Mouse (Mus musculus): ENCODE measurements around the gene Lmod1.

Lmod1 gene

DNA sequence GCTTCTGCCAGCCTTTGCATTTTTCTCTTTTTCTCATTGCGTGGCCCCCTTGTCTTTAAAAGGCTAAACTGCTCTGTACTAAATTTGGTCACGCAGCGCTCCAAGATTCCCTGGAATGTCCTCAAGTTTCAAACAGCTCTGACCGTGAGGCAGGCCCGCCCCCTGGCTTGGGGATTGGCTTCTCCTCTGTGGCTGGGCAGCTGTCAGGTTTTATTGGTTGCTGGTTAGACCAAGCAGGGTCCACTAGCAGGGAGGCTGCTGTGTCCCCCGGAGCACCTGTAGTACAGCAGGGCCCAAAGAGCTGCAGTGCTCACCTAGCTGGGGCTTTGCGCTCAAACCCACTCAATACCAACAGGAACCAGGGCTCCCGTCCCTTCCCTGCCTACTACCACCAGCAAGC, at the start of gene Lmod1:
Gene Lmod1 (plus strand): TSS at position 237 of the 400 bp plus-strand sequence.
- peak; percentile 86 for DNase-seq

DNA sequence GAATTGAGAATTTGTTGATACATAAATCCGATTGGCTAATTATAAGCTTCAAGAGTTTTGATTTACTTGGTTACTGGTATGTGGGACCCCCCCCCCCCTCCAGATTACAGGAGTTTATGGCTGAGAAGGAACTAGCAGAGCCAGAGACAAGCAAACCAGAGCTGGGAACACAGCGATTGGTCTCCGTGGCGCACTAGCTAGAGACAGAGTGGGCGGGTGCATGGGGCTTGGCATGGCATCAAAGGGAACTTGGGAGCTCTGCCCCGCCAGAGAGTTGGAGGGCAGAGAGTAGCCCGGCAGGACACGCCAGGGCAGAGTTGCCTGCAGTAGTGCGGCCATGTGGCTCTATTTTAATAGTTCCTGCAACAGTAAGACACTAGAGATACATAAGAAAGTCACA, 44.0 kb upstream of the Lmod1 start:
- no peak for DNase-seq

DNA sequence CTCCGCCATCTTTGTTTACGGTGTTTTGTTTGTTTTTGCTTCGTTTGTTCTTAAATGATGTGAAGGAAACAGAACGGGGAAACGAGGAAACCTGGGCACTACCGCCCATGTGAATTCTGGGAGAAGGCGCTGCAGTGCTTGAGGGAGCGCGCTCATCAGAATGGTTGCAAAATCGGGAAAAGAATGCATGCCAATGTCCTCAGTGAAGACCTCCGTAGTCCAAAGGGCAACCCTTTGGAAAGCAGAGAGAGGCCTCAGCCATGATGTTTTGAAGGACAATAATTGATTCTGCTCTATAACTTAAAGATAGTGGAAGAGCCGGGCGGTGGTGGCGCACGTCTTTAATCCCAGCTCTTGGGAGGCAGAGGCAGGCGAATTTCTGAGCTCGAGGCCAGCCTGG, 42.8 kb upstream of the Lmod1 start:
- DNase-seq: no peak

DNA sequence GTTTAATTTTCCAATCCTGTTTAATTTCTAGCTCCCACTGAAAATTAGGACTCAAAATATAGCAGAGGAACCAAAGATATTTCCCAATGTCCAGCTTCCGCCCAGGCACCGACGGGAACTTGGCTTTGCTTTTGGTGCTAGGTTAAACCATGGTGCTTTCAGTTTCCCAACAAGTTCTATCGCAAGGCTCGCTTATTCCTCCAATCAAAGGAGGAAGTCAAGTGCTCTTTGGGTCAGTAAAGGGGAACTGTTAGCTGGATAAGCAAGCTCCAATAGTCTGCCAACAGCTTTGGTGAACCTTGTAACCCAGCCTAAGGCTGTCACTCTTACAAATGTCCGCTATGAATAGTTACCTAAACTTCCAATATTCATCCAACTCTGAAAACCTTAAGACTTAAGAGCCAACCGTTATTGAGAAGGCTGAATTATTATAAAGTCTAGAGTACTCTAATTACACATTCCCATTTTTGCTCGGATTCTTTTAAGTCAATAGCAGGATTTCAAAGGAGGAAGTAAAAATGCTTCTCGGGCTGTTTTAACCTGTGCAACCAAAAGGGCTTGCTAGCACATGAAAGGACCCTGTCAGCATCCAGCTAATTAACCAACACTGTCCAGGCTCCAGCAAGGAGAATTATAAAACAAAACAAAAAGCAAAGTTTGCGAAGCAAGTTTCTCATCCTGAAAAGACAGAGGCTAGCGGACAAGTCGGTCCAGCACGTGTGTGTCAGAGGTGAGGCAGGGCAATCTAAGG, 41.9 kb upstream of the Lmod1 start:
- DNase-seq: peak; percentile 11

DNA sequence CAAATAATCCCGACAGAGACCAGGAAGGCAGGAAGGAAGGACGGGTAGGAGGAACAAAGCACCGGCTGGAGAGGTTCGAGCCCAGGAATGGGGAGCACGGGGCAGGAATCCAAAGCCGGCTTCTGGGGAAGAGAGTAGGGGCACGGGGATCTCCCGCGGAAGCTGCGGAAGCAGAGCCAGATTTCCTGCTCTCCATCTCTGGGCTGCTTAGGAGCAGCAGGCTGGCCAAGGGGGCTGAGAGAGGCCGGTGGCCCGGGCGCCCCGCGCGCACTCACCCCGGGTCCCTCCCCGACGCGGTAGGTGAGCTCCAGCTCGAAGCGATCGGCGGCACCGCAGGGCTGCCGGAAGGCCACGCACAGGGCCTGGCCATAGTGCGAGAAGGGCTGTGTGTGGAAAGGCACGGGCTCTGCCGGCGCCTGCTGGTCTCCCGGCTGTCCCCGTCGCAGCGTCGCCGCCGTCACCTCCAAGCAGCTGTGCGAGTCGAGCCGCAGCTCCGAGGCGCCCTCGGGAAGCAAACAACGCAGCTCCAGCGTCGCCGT, 41.3 kb upstream of the Lmod1 start:
- no peak for DNase-seq

DNA sequence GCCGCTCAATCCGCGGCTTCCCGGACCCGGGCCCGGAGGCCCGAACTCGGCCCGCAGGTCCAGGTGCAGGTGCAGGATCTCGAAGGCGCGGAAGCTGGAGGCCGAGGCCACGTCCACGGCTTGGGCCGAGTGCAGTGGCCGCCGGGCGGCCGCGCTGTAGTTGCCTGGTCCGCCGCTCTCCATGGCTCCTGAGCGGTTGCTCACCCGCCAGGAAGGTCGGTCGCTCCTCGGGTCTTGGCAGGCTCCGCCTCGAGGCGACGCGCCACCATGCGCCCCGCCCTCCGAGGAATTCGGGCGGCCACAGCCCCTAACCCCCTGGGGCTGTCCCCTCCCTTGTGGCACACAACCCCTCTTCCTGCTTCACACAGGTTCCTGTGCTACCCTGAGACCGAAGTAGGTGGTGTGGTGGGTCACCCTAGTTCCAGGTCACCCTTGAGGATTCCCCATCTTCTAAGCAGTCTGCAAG, 40.7 kb upstream of the Lmod1 start, which contains the start of gene Rnpep:
Gene Rnpep (minus strand): TSS at position 259 of the 466 bp plus-strand sequence.
- DNase-seq: peak; percentile 90

DNA sequence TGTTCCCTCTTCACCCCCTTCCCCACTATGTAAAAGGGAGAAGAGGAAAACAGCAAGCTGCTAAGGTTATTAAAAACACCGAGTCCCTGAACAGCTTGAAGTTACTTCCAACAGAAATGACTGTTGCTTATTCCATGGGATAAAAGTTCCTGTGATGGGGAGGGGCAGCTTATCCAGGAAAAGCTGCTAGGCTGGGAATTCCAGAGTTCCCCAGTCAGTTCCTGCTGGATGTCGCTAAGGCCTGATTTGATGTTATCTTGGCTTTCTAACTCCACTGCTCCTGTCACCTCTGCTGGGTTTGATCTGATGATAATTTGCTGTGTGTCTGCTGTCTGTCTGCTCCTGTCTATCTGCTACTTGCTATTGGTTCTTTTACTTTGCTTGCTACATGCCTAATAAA, 38.3 kb upstream of the Lmod1 start:
- no peak for DNase-seq

DNA sequence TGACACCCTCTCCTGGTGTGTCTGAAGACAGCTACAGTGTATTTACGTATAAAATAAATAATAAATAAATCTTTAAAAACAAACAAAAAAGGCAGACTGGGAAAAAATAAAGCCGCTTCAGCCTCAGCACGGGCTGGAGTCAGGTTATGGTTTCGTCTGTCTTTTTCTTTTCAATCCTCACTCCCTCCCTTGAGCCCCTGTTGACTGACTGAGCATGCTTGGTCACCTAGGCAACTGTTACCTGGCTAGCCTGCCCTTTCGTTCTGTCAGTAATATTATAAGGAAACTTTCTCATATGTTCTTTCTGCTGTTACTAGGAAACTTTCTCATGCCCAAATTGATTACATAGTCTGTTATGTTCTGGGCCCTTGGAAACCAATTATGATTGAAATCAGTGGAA, 33.7 kb upstream of the Lmod1 start:
- no peak for DNase-seq

DNA sequence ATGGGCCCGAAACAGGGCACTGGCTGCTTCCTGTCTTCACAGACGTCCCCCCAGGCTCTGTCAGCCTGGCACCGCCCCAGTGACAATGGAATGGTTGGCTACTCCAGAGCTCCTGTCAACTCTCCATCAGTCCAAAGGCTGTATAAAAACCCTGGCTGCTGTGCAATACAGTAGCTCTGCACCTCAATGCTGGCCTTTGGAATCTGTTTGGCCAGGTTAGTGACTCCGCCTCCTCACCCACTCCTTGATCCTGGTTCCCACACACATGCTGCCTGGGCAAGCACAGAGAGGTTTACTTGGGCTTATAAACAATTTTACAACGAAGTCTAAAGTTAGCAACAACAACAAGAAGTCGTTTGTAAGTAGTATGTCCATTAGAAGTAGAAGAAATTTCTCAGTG, 13.3 kb upstream of the Lmod1 start:
- DNase-seq: no peak

DNA sequence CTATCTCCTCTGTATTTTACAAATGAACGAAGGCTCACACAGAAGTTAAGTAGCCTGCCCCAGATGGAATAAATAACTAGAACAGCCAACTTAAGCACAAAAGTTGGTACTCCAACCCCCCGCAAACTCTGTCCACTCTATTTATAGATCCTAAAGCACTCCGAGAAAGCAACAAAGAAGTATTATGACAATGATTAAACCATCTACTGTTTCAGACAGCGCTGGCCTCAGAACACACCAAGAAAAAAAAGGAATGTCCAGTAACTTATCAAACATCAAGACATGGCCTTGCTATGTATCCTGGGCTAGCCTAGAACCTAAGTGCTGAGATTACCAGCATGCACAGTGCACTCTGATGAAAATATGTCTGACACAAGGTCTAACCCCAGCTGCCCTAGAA, 12.4 kb upstream of the Lmod1 start:
- DNase-seq: no peak

DNA sequence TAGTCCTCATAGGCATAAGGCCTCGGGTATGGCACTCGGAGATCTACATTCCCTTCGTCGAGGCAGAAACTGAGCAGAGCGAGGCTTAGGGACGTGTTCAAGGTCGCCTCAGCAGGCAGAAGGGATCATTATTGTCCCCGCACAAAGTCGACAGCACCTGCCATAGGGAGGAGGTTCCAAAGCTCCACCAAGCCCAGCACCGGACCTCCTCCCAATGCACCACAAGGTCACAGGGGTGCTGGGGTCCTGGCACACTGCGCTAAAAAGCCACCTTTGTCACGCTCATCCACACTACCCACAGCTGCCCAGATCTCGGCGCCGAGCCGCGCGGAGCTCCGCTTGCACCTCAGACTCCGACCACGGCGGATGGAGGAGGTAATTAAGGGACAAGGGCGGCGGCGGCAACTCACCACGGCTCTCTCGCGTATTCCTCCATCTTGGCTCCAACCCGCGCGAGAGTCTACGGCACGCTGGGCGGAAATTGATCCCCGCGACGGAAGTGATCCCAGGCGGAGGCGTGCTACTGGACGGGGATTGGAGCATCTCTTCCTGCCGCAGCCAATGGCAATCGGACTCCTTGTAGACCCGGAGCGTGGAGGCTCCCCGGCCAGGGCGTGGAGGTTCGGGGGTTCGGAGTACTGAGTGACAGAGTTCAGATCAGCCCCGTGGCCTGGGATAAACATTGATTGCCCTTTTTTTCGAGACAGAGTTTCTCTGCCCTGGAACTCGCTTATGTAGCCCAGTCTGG, 11.1 kb upstream of the Lmod1 start, which contains the start of gene Timm17a:
Gene Timm17a (minus strand): TSS at position 495 of the 748 bp plus-strand sequence.
- peak; percentile 96 for DNase-seq

DNA sequence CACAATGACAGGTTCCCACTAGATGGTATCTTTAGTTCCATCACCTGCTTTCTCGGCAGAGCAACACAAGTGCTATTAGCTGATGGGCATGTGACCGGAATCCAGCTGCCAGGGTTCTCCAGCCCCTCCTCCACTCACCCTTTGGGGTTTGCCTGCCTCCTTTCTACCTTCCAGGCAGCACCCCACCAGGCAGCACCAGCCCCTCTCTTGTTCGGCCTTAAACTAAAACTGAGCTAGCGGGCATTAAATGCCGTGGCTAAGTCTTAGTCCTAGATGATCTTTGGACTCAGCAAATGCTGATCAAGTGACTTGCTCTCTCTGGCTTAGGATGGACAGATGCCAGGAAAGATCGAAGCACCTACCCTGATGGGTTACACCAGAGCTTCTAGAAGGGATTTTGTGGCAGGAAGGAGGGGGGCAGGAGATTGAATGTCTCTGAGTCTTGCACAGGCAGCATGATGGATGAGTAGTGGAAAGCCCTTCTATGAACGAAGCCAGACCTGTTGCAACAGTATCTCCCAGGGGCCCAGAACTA, 1.2 kb upstream of the Lmod1 start:
- DNase-seq: no peak

DNA sequence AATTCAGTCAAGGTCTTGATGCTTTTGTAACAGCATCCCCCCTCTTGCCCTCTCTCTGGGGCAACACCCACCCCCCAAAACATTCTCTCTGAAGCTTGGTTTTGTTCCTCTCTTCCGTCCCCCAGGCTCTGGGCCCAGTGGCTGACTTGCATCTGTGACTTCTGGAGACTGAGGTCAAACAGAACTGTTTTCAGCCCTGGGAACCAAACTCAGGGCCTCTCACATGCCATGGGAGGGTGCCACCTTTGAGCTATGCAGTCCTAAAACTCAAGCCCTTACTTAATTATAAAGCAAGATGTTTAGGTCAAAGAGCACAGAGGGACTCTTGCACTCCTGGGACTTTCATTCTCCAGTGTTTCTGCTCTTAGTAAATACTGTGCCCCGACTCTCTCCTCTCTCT, 1.3 kb downstream of the Lmod1 start:
- DNase-seq: no peak

DNA sequence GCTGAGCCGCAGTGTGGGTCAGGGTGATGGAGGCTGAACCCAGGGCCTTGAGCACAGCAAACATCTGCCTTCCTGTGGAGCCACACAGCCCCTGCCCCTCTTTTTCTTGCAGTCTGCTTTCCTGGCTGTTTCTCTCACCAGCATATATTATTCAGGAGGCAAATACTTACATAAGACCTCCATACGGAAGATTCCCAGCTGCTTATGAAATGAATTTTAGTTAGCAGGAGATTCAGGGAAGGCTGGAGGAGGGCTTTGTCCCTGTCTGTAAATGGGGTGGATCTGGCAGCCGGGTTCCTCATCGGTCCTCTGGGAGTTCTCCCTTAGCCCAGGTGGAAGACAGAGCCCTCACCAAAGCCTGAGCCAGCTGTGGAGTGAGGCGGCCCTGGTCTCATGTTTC, 3.8 kb downstream of the Lmod1 start:
- no peak for DNase-seq

DNA sequence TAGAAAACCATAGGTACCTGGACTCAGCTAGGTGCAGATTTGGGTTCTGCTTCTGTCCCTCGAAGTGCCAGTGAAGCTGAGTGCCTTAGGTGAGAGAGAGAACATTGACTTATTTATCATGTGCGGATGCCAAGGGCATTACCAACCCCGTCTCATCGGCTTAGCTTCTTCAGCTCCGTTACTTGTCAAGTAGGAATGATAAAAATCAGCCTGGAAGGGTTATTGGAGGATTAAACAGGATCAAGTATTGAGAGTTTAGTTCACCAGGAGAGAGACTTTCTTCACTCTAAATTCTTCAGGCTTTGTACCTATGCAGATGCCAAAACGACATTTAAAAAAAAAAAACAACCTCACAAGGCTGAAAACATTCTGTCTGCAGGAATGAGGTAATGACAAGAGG, 6.0 kb downstream of the Lmod1 start:
- DNase-seq: no peak

DNA sequence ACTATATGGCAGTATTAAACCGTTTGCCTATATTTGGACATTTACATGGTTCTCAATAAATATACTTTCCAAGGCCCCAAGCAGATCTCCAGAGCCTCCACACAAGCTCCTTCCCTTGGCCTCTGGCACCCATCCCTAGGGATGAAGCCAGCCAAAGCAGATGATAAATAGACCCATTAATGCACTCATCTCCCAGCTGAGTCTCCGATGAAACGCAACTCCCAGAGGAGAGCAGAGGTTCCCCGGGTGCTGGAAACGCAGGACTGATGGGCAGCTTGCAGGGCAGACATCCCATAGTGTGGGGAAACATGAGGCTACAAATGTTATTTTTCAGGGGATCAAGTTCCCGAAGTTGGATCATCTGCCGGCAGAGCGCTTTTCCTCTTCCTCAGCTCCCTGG, 17.3 kb downstream of the Lmod1 start:
- no peak for DNase-seq

DNA sequence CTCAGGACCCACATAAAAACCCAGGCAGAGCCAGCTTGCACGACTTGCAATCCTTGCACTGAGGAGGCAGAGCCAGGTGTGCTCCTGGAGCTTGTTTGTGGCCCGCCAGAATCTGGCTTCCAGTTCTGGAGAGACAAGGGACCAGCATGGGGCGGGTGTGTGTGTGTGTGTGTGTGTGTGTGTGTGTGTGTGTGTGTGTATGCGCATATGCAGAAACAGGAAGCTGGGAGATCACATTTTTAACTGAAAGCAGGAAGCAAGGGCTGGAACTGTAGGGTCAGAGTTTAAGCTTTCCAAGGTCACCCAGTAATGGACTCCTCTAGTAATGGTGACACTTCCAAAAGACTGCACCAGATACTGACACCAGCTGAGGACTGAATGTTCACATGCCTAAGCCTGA, 19.4 kb downstream of the Lmod1 start:
- DNase-seq: no peak

DNA sequence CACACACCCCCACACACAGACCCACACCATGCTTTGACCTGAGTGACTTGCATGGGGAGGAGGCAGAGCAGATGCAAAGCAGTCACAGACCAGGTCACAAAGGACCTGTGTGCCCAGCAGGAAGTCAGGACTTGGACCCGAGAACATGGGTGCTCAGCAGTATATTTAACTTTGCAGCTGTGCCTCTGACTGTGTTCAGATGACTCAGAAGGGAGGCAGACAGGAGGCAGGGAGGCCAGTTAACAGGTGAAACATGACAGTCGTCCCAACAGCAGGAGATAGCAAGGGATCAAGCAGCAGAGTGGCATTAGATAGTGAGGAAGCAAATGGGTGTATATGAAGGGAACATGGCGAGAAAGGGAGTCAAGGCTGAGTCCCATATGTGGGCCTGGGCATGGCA, 22.3 kb downstream of the Lmod1 start:
- no peak for DNase-seq

DNA sequence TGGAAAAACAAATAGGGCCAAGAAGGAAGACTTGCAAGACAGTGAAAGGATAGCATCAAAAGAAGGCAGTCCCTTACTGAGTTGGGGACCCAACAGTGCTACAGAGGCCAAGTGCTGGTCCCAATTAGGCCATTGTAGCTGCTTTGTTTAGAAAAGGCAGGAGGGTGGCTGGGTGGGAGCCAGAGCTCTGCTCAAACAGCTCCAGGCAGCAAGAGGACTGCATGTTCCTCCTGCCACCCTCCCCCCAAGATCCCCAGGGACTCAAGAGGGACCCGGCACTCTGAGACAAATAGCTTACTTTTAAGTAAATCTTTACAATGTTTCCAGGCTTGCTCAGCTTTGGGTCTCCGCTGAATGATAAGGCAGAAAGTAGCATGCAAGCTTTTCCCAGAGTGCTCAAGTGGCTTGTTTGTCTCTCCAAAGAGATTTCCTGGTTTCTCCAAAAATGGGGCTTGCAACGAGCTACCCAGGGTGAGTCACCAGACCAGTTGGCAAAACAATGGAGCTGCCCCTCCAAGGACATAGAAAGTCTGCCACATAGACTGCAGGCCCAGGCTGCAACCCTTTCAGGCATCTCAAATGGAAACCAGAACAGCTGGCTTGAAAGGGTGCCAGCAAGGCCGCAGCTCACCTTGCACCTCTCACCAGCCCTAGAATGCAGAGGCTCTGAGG, 23.0 kb downstream of the Lmod1 start:
- DNase-seq: no peak

DNA sequence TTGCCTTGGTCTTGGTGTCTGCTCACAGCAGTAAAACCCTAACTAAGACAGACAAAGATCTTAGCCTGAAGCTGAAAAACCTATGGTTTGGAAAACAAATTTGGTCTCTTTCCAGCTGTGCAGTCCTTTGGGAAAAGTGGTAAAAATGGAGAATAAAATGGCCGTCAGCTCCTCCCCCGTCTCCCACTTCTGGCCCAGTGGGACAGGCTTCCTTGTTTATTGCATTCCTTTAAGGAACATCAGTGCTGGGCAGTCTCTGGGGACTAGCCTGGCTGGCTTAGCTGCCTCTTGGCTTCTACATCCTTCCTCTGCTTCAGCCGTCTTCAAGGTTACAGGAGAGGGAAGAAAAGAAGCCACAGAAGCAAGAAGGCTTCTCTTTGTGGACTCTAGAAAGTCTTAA, 27.3 kb downstream of the Lmod1 start:
- DNase-seq: no peak

DNA sequence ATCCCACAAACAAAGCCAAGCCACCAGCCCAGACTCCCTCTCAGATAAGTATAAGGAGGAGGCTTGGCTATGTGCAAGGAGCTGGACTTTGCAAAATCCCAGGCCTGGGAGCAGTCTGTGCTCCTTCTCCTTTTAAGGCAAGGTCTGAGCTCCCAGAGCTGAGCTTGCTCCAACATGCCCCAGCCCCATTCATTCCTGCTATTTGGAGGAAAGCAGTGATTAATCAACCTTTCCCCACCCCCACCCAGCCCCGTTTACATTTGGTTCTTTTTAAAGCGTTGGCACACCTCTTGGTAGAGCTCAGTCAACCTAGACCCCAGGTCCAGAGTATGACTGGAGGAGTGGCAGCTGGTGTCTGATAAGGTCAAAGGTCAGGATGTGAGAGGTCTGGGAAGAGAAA, 34.5 kb downstream of the Lmod1 start:
- DNase-seq: no peak

DNA sequence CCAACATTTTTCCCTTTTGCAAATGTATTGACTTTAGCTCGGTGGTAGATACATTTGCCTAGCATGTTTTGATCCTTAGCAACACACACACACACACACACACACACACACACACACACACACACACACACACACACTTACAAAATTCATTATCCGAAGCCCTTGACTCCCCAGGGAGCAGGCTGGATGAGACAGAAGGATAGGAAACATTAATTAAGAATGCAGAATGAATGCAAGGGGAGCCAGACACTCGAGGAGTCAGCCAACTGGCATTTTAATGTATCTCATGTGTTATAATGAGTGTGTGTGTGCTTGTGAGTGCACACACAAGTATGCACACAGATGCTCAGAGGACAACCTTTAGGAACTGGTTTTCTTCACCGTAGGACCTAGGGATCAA, 36.9 kb downstream of the Lmod1 start:
- no peak for DNase-seq

DNA sequence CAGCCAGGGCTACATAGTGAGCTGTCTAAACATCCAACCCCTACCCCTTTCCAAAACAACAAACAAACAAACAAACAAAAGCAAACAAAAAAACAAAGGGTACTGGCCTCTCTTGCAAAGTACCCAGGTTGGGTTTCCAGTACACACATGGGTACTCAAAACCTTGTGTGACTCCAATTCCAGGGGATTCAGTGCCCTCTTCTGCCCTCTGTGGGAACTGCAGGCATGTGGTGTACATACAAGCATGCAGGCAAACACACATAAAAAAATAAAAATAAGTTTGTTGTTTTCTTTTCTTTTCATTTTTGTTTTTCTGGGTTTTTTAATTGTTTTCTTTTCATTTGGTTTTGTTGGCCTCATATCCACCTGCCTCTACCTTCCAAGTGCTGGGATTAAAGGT, 37.5 kb downstream of the Lmod1 start:
- no peak for DNase-seq
